Mouse (Mus musculus): Measurements from ENCODE around the gene Gm10401. TPM values are rescaled to one million over a fixed set of nuclear protein-coding genes. Genes with fewer than 3 reads are reported as not detected.

Gene Gm10401
- polyA plus RNA-seq, 1 experiment from 2014 or later, result 53.0 TPM

DNA sequence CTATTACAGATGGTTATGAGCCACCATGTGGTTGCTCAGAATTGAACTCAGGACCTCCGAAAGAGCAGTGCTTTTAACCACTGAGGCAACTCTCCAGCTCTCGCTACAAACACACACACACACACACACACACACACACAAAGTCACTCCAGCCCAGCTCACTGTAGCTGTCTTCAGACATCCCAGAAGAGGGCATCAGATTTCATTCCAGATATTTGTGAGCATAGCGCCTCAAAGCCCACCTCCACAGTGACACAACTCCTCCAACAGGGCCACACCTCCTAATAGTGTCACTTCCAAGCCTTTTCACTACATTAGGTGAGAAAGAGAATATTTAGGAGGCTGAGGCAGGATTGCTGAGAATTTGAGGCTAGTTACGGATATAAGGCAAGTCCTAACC, 41.0 kb upstream of the Gm10401 start:
- Histone ChIP-seq H3K9ac (no peak overlapping the region), H3K27ac (no peak overlapping the region), H3K36me3 (replicated peaks; ENCODE audit: control insufficient read depth, insufficient read depth) (peaks cover 2% of the 10 kb centered on the region; the same call in 1 of the 2 replicates), H3K9me3 (ENCODE audit: control insufficient read depth, low read length) (no peaks in the 10 kb centered on the region), H3K4me3 (replicated peaks; ENCODE audit: low read length) (no peak overlapping the region), H3K27me3 (ENCODE audit: control insufficient read depth, insufficient read depth, low read length) (no peaks in the 10 kb centered on the region), H3K4me1 (replicated peaks; ENCODE audit: control insufficient read depth, insufficient read depth, low read length) (no peaks in the 10 kb centered on the region), H3K4me2 (replicated peaks) (no peak overlapping the region)
- ATAC-seq (ENCODE audit: low FRiP score) (no peak), DNase-seq (ENCODE audit: low spot score) (no peak)
- WGBS, result 71% methylated on average over 4 of the region's 4 CpGs

DNA sequence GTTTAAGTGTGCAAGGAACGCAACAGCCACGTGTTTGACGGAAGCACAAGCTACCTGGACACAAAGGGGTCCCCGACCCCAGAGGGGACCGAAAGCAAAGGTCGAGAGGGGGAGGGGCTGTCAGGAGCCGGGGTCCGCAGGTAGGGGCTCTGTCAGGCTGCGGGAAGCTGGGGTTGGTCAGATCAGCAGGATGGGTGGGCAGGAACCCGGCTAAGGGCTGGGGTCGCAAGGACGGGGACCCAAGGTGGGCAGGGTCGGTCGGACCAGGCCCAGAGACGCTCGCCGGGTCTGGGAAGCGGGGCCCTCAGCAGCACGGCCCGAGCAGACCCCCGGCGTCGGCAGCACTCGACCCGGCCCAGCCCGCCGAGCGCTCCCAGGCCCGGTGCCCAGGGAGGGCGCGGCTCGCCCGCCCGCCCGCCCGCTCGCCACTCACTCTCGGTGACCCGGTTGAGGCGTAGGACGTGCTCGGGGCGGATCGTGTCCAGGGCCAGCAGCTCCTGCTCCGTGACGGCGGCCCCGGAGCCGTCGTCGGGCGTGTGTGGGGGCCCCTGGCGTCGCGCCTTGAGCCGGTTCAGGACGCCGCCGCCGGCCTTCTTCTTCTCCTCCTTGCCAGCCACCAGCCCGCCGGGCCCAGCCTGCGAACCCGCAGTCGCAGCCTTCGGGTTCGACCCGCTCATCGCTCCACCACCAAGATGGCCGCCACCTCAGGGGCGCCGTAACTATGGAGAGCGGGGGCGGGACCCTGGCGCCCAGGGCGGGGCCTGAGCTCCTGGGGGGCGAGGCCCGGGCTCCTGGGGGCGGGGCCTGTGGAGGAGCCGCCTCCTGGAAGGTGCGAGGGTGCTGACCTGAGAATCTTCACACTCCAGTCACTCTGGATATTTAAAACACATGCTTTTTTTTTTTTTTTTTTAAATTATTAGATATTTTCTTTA, 36.4 kb upstream of the Gm10401 start, which contains the start of gene Unc119b:
TSS of gene Unc119b (minus strand) at position 742 of the 932 bp plus-strand sequence.
- Histone ChIP-seq H3K9me3 (ENCODE audit: control insufficient read depth, low read length) (no peaks in the 10 kb centered on the region), H3K4me1 (replicated peaks; ENCODE audit: control insufficient read depth, insufficient read depth, low read length) (peaks cover 17% of the 10 kb centered on the region), H3K4me3 (replicated peaks; ENCODE audit: low read length) (peak within 1 kb of the TSS; percentile 93), H3K9ac (peak within 1 kb of the TSS; percentile 89), H3K27me3 (ENCODE audit: control insufficient read depth, insufficient read depth, low read length) (no peaks in the 10 kb centered on the region), H3K27ac (peak within 1 kb of the TSS; percentile 47; the same call in 1 of the 2 replicates), H3K4me2 (replicated peaks) (peak within 1 kb of the TSS; percentile 91), H3K36me3 (replicated peaks; ENCODE audit: control insufficient read depth, insufficient read depth) (peaks cover 12% of the 10 kb centered on the region)
- ATAC-seq (ENCODE audit: low FRiP score) (peak; percentile 95), DNase-seq (ENCODE audit: low spot score) (peak; percentile 87)
- under 1% methylated on average over 72 of the region's 81 CpGs for WGBS

DNA sequence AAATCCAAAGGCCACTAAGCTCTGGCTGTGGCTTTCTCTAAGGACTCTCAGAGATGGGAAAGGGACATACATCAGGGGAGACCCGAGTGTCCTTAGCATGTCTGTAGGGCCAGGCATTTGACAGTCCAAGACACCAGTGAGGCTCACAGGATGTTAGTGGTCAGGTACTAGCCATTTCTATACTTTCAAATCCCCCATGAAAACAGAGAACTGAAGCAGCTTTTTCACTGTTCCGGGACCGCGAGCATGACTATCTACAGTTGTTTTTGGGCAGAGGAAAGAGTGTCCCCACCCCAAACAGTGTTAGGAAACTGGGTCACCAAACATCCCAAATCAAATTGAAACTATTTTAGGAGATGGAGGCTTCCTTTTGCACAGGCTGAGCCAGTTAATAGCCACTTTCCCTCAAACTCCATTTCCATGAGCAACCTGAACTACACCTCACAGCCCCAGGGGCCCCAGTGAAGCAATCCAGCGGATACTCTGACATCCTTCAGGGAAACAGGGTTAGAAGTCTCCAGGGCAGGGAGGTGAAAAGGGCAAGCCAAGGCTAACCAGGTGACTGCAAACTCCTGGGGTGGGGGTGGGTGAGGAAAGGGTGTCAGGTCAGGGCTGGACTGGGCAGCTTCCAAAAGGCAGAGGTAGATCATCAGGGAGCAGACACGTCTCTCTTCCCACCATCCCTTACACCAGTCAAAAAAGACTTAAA, 35.4 kb upstream of the Gm10401 start:
- H3K9me3 ChIP-seq (ENCODE audit: control insufficient read depth, low read length), result no peaks in the 10 kb centered on the region
- WGBS, result 60% methylated on average over 6 of the region's 6 CpGs
- peak overlapping the region; percentile 89 for H3K9ac ChIP-seq
- H3K4me2 ChIP-seq (replicated peaks), result peak overlapping the region; percentile 91
- no peak overlapping the region for H3K27ac ChIP-seq
- peaks cover 17% of the 10 kb centered on the region for H3K4me1 ChIP-seq (replicated peaks; ENCODE audit: control insufficient read depth, insufficient read depth, low read length)
- DNase-seq (ENCODE audit: low spot score) (no peak), ATAC-seq (ENCODE audit: low FRiP score) (no peak)
- peaks cover 22% of the 10 kb centered on the region for H3K36me3 ChIP-seq (replicated peaks; ENCODE audit: control insufficient read depth, insufficient read depth)
- H3K27me3 ChIP-seq (ENCODE audit: control insufficient read depth, insufficient read depth, low read length), result no peaks in the 10 kb centered on the region
- H3K4me3 ChIP-seq (replicated peaks; ENCODE audit: low read length), result peak overlapping the region; percentile 93

DNA sequence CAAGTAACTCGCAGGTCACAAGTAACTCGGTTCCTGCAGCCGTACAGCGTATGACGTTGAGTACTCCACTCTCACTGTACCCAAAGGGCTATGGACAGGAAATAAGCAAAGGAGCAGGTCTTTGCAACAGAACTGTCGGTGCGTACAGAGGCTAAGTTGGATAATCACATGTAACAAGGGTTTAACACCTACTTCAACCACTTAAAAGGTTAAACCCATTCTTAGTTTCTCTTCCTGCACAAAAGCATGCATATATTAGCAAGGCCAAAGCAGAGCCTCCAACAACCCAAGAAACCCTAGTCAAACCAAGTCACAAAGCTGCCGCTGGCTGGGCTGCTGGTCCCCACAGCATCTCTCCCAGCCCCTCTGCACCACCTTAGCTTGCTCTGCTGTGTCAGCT, 34.4 kb upstream of the Gm10401 start:
- Histone ChIP-seq H3K4me2 (replicated peaks) (peak overlapping the region; percentile 91), H3K27me3 (ENCODE audit: control insufficient read depth, insufficient read depth, low read length) (no peaks in the 10 kb centered on the region), H3K9ac (no peak overlapping the region), H3K9me3 (ENCODE audit: control insufficient read depth, low read length) (no peaks in the 10 kb centered on the region), H3K4me3 (replicated peaks; ENCODE audit: low read length) (no peak overlapping the region), H3K36me3 (replicated peaks; ENCODE audit: control insufficient read depth, insufficient read depth) (peaks cover 32% of the 10 kb centered on the region), H3K27ac (no peak overlapping the region), H3K4me1 (replicated peaks; ENCODE audit: control insufficient read depth, insufficient read depth, low read length) (peaks cover 17% of the 10 kb centered on the region)
- WGBS, result 94% methylated on average over 8 of the region's 8 CpGs
- DNase-seq (ENCODE audit: low spot score) (no peak), ATAC-seq (ENCODE audit: low FRiP score) (no peak)

DNA sequence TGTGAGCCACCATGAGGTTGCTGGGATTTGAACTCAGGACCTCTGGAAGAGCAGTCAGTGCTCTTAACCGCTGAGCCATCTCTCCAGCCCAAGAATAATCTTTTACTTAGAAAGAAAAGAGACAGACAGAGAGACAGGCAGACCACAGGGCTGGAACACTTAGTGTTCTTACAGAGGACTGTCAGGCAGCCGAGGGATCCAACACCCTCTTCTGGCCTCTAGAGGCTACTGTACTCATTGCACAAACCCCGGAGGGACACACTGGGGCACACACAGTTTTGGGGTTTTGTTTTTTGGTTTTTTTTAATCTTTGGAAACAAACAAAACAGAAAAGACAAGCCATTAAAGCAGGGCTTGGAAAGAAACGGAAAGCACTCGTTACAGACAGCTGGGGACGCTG, 31.2 kb upstream of the Gm10401 start:
- Histone ChIP-seq H3K36me3 (replicated peaks; ENCODE audit: control insufficient read depth, insufficient read depth) (peaks cover 56% of the 10 kb centered on the region), H3K27me3 (ENCODE audit: control insufficient read depth, insufficient read depth, low read length) (no peaks in the 10 kb centered on the region), H3K4me1 (replicated peaks; ENCODE audit: control insufficient read depth, insufficient read depth, low read length) (peaks cover 20% of the 10 kb centered on the region), H3K9ac (no peak overlapping the region), H3K4me3 (replicated peaks; ENCODE audit: low read length) (no peak overlapping the region), H3K27ac (no peak overlapping the region), H3K9me3 (ENCODE audit: control insufficient read depth, low read length) (no peaks in the 10 kb centered on the region), H3K4me2 (replicated peaks) (no peak overlapping the region)
- no peak for DNase-seq (ENCODE audit: low spot score)
- 90% methylated on average over 6 of the region's 6 CpGs for WGBS
- ATAC-seq (ENCODE audit: low FRiP score), result no peak

DNA sequence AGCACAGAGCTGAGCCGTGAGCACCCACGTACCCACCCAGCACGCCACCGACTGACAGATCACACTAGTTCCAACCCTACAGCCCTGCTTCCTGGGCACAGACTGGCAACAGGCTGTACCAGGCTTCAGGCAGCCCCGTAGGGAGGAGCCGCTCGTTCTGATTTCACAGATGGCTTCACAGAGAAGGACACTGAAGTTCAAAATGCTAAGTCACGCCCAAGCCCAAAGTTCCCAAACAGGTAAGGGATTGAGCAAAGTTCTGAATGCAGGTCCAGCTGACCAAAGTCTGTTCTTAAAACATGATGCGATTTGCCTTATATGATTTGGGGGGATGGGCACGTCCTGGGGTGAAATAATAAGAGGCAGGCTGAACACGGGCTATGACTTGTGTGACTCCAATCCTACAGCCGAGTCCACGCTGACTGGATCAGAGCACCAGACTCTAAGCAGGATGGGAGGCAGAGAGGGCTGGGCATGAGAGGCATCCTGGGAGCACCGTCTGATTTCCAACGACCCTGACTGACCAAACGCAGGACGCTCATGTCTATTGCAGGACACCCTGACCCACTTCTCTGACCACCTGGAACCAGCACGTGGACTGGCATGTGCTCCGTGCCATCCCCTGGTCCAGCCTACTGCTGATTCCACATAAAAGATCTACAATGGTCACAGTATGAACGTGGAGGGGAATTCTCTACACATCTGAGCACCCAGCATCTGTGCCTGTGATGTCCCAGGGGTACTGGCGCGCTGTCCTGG, 29.5 kb upstream of the Gm10401 start:
- Histone ChIP-seq H3K36me3 (replicated peaks; ENCODE audit: control insufficient read depth, insufficient read depth) (peaks cover 62% of the 10 kb centered on the region), H3K4me2 (replicated peaks) (no peak overlapping the region), H3K27ac (no peak overlapping the region), H3K9ac (no peak overlapping the region), H3K9me3 (ENCODE audit: control insufficient read depth, low read length) (no peaks in the 10 kb centered on the region), H3K4me3 (replicated peaks; ENCODE audit: low read length) (no peak overlapping the region), H3K27me3 (ENCODE audit: control insufficient read depth, insufficient read depth, low read length) (no peaks in the 10 kb centered on the region), H3K4me1 (replicated peaks; ENCODE audit: control insufficient read depth, insufficient read depth, low read length) (peaks cover 6% of the 10 kb centered on the region)
- DNase-seq (ENCODE audit: low spot score) (no peak), ATAC-seq (ENCODE audit: low FRiP score) (no peak)
- WGBS, result 95% methylated on average over 22 of the region's 22 CpGs

DNA sequence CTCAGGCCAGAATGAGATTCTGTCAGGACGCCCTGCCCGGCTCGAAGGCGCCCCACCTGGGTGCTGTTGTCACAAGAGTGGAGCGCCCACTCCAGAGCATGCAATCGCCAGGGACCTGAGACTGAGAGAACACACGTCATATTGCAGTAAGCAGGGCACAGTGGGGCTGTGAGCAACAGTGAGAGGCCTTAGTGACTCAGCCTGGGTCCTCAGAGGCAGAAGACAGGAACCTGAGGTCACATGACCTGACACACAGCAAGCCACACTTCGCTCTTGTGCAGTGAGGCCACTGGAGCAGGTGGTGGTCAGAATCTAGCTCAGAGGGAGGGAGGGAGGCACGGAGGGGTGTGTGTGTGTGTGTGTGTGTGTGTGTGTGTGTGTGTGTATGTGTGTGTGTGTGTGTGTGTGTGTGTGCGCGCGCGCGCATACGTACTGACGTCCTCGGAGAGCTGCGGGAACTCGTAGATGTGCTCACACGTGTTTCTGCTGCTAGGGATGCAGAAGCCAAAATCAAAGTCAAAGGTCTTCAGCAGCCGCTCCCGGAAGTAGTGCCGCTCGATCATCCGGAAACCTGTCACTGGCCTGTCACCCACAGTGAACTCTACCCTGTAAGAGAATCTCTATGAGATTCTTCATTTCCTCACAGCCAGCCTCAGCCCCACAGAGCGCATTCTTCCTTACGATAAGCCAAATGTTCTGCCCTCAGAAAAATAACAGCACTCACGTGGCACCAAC, 28.6 kb upstream of the Gm10401 start:
- no peaks in the 10 kb centered on the region for H3K27me3 ChIP-seq (ENCODE audit: control insufficient read depth, insufficient read depth, low read length)
- DNase-seq (ENCODE audit: low spot score) (no peak), ATAC-seq (ENCODE audit: low FRiP score) (no peak)
- no peak overlapping the region for H3K9ac ChIP-seq
- H3K9me3 ChIP-seq (ENCODE audit: control insufficient read depth, low read length), result no peaks in the 10 kb centered on the region
- no peak overlapping the region for H3K4me3 ChIP-seq (replicated peaks; ENCODE audit: low read length)
- WGBS, result 87% methylated on average over 28 of the region's 28 CpGs
- H3K27ac ChIP-seq, result no peak overlapping the region
- peaks cover 3% of the 10 kb centered on the region for H3K4me1 ChIP-seq (replicated peaks; ENCODE audit: control insufficient read depth, insufficient read depth, low read length)
- peaks cover 62% of the 10 kb centered on the region for H3K36me3 ChIP-seq (replicated peaks; ENCODE audit: control insufficient read depth, insufficient read depth)
- H3K4me2 ChIP-seq (replicated peaks), result no peak overlapping the region

DNA sequence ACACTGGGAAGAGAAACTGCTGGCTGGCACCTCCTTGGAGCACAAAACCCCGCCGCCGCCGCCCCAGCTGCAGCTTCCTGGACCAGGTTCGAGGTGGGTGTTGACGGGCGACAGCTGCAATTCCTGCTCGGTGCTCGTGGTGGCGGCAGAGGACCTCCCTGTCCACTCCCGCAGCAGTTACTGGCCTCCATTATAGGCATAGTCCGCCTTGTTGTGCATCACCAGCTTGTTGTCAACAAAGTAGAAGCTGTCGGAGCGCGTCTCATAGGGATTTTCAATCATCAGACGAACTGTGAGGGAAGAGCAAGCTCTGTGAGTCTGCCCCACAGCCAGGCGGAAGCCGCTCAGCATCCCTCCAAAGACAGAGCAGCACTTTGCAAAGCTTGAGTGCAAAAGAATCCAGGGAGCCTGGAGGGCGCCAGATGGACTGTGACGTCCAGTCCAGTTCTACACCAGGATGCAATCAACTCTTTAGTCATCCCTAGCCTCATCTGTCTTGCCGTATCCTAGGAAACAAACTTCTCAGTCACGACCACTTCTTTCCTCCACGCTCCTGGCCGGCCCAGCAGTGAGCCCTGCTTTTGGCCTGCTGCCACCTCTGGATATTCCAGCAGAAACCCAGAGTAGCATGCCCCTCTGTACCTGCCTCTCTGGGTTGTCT, 27.2 kb upstream of the Gm10401 start:
- H3K9ac ChIP-seq, result 0 out of 2 replicates have a peak overlapping the region, but pooled peaks have one; percentile 17
- H3K9me3 ChIP-seq (ENCODE audit: control insufficient read depth, low read length), result no peaks in the 10 kb centered on the region
- peak overlapping the region; percentile 55 for H3K27ac ChIP-seq
- peak; percentile 80 for DNase-seq (ENCODE audit: low spot score)
- H3K36me3 ChIP-seq (replicated peaks; ENCODE audit: control insufficient read depth, insufficient read depth), result peaks cover 59% of the 10 kb centered on the region
- H3K4me1 ChIP-seq (replicated peaks; ENCODE audit: control insufficient read depth, insufficient read depth, low read length), result peaks cover 3% of the 10 kb centered on the region
- no peak overlapping the region for H3K4me3 ChIP-seq (replicated peaks; ENCODE audit: low read length)
- 0 out of 2 replicates have a peak overlapping the region, but pooled peaks have one; percentile 3 for H3K4me2 ChIP-seq (replicated peaks)
- H3K27me3 ChIP-seq (ENCODE audit: control insufficient read depth, insufficient read depth, low read length), result no peaks in the 10 kb centered on the region
- peak; percentile 80 for ATAC-seq (ENCODE audit: low FRiP score)
- 14% methylated on average over 24 of the region's 24 CpGs for WGBS
